Mouse (Mus musculus): ENCODE data around the gene Stx8. TPM values are rescaled to one million over a fixed set of nuclear protein-coding genes. Genes with fewer than 3 reads are reported as not detected.

Stx8 gene
- polyA plus RNA-seq, 1 experiment from 2014 or later: 58.2 TPM

- peaks cover 8% of the 10 kb centered on the region; the same call in 1 of the 2 replicates for H3K27me3 ChIP-seq (replicated peaks)
- no peak for ATAC-seq (ENCODE audit: insufficient number of reproducible peaks, low FRiP score)
- H3K27ac ChIP-seq (ENCODE audit: poor library complexity, severe bottlenecking): no peak overlapping the region
- peaks cover 11% of the 10 kb centered on the region; the same call in 1 of the 2 replicates for H3K4me1 ChIP-seq (replicated peaks)
- H3K4me3 ChIP-seq: no peak overlapping the region
- H3K36me3 ChIP-seq: no peaks in the 10 kb centered on the region
- WGBS: 72% methylated on average over 18 of the region's 18 CpGs
- peaks cover 5% of the 10 kb centered on the region; the same call in 1 of the 2 replicates for H3K9me3 ChIP-seq (replicated peaks)
- no peak overlapping the region for H3K4me2 ChIP-seq
- H3K9ac ChIP-seq: no peak overlapping the region
These were observed 263.1 kb downstream of the Stx8 start for GRCm38 (mm10) chr11:68228941-68229665.

- WGBS: 93% methylated on average over 5 of the region's 5 CpGs
- H3K4me2 ChIP-seq: no peak overlapping the region
- H3K4me3 ChIP-seq: no peak overlapping the region
- H3K9ac ChIP-seq: no peak overlapping the region
- no peak overlapping the region for H3K27ac ChIP-seq (ENCODE audit: poor library complexity, severe bottlenecking)
- H3K4me1 ChIP-seq (replicated peaks): peaks cover 11% of the 10 kb centered on the region; the same call in 1 of the 2 replicates
- no peak for ATAC-seq (ENCODE audit: insufficient number of reproducible peaks, low FRiP score)
- peaks cover 5% of the 10 kb centered on the region; the same call in 1 of the 2 replicates for H3K9me3 ChIP-seq (replicated peaks)
- H3K36me3 ChIP-seq: no peaks in the 10 kb centered on the region
- H3K27me3 ChIP-seq (replicated peaks): peaks cover 8% of the 10 kb centered on the region; the same call in 1 of the 2 replicates
These were observed 265.6 kb downstream of the Stx8 start for GRCm38 (mm10) chr11:68231558-68231957.

GRCm38 (mm10) chr11:68233469-68233965 is 267.5 kb downstream of the Stx8 start:
- Histone ChIP-seq H3K9me3 (replicated peaks) (peaks cover 5% of the 10 kb centered on the region; the same call in 1 of the 2 replicates), H3K4me2 (no peak overlapping the region), H3K27me3 (replicated peaks) (peaks cover 8% of the 10 kb centered on the region; the same call in 1 of the 2 replicates), H3K9ac (no peak overlapping the region), H3K4me1 (replicated peaks) (peaks cover 12% of the 10 kb centered on the region), H3K27ac (ENCODE audit: poor library complexity, severe bottlenecking) (no peak overlapping the region), H3K4me3 (no peak overlapping the region), H3K36me3 (no peaks in the 10 kb centered on the region)
- no peak for ATAC-seq (ENCODE audit: insufficient number of reproducible peaks, low FRiP score)
- WGBS: 73% methylated on average over 9 of the region's 9 CpGs

DNA sequence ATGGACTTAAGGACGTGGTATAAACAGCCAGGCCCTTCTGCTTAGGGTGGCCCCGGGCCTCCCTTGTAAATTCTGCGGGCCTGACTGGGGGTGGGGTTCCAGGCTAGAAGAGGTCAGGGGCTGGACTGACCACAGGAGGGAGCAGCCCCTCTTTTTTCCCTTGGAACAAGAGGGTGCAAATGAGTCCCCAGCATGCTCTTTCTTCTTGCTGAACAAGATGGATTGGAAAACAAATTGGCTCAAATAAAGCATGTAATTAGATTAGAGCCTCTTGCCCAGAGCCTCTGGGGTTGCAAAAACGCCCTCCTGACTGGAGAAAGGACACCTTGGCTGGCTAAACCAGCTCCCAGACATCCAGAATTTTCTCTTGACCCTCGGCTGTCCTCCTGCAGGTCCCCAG is 273.8 kb downstream of the Stx8 start:
- no peak overlapping the region for H3K9ac ChIP-seq
- no peaks in the 10 kb centered on the region for H3K27me3 ChIP-seq (replicated peaks)
- no peak overlapping the region for H3K4me3 ChIP-seq
- 48% methylated on average over 5 of the region's 5 CpGs for WGBS
- no peak for ATAC-seq (ENCODE audit: insufficient number of reproducible peaks, low FRiP score)
- H3K36me3 ChIP-seq: no peaks in the 10 kb centered on the region
- 0 out of 2 replicates have a peak, but pooled peaks cover 2% of the 10 kb centered on the region for H3K9me3 ChIP-seq (replicated peaks)
- H3K4me1 ChIP-seq (replicated peaks): peaks cover 23% of the 10 kb centered on the region
- no peak overlapping the region for H3K4me2 ChIP-seq
- no peak overlapping the region for H3K27ac ChIP-seq (ENCODE audit: poor library complexity, severe bottlenecking)

DNA sequence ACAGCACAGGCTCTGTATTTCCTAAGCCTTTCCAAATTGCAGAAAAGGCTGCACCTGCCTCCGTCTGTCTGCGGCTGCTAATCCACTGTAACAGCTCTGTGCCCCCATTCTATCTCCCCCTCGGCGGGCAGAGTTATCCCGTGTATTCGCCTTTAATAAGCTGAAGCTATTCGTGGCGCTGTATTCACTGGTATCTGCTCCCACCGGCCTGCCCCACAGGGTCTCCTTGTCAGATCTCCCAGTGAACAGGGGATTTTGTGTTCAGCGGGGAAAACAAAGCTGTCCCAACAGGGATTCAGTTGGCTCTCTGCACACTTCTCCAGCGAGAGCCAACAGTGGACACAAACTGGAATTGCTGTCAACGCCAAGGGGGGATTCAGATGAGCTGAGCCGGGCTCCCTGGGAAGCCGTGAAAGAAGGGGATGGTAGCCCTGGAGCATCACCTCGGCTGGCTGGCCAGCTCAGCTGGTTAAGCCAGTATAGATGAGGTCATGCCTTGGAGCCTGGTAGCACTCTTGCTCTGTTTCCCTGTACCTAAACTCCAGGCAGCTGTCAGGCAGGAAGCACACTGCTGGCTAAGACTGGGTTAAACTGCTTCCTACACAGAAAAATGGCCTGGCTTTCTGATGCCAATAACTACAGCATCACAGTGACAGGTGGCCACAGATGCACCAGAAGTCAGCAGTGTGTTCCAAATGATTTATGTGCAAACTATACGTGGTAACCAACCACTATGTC is 278.4 kb downstream of the Stx8 start:
- Histone ChIP-seq H3K9ac (no peak overlapping the region), H3K4me1 (replicated peaks) (peaks cover 11% of the 10 kb centered on the region), H3K4me2 (no peak overlapping the region), H3K27me3 (replicated peaks) (0 out of 2 replicates have a peak, but pooled peaks cover 3% of the 10 kb centered on the region), H3K27ac (ENCODE audit: poor library complexity, severe bottlenecking) (no peak overlapping the region), H3K36me3 (no peaks in the 10 kb centered on the region), H3K9me3 (replicated peaks) (0 out of 2 replicates have a peak, but pooled peaks cover 2% of the 10 kb centered on the region), H3K4me3 (no peak overlapping the region)
- ATAC-seq (ENCODE audit: insufficient number of reproducible peaks, low FRiP score): no peak
- 60% methylated on average over 16 of the region's 16 CpGs for WGBS

DNA sequence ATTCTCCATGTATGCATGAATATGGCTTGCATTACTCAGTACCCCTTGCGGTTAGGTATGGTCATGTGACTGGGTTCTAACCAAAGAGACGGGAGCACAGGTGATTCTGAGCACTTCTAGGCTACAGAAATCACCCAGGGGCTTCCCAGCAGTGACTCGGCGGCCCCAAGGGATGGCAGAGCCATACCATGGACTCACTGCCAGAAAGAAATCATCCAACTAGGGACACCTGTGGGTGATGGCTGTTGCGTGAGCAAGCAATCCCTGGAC is 278.9 kb downstream of the Stx8 start:
- H3K4me2 ChIP-seq: no peak overlapping the region
- ATAC-seq (ENCODE audit: insufficient number of reproducible peaks, low FRiP score): no peak
- WGBS: 78% methylated on average over 5 of the region's 5 CpGs

GRCm38 (mm10) chr11:68247897-68248296 is 281.9 kb downstream of the Stx8 start:
- Histone ChIP-seq H3K4me3 (no peak overlapping the region), H3K9me3 (replicated peaks) (0 out of 2 replicates have a peak, but pooled peaks cover 2% of the 10 kb centered on the region), H3K36me3 (no peaks in the 10 kb centered on the region), H3K27me3 (replicated peaks) (0 out of 2 replicates have a peak, but pooled peaks cover 3% of the 10 kb centered on the region), H3K4me2 (no peak overlapping the region), H3K27ac (ENCODE audit: poor library complexity, severe bottlenecking) (no peak overlapping the region), H3K4me1 (replicated peaks) (peaks cover 6% of the 10 kb centered on the region; the same call in 1 of the 2 replicates), H3K9ac (no peak overlapping the region)
- no peak for ATAC-seq (ENCODE audit: insufficient number of reproducible peaks, low FRiP score)
- 45% methylated on average over 6 of the region's 6 CpGs for WGBS

More for the DNA sequence above, 278.9 kb downstream of the Stx8 start:
- Histone ChIP-seq H3K4me1 (replicated peaks) (peaks cover 6% of the 10 kb centered on the region; the same call in 1 of the 2 replicates), H3K27ac (ENCODE audit: poor library complexity, severe bottlenecking) (no peak overlapping the region), H3K9ac (no peak overlapping the region), H3K36me3 (no peaks in the 10 kb centered on the region), H3K4me3 (no peak overlapping the region), H3K9me3 (replicated peaks) (0 out of 2 replicates have a peak, but pooled peaks cover 2% of the 10 kb centered on the region), H3K27me3 (replicated peaks) (0 out of 2 replicates have a peak, but pooled peaks cover 3% of the 10 kb centered on the region)

- Histone ChIP-seq H3K4me2 (no peak overlapping the region), H3K36me3 (no peaks in the 10 kb centered on the region), H3K4me3 (no peak overlapping the region), H3K4me1 (replicated peaks) (no peaks in the 10 kb centered on the region), H3K27me3 (replicated peaks) (0 out of 2 replicates have a peak, but pooled peaks cover 3% of the 10 kb centered on the region), H3K9me3 (replicated peaks) (no peaks in the 10 kb centered on the region), H3K27ac (ENCODE audit: poor library complexity, severe bottlenecking) (no peak overlapping the region), H3K9ac (no peak overlapping the region)
- WGBS: 78% methylated on average over 6 of the region's 6 CpGs
- no peak for ATAC-seq (ENCODE audit: insufficient number of reproducible peaks, low FRiP score)
These were observed 284.1 kb downstream of the Stx8 start for GRCm38 (mm10) chr11:68250106-68250505.

DNA sequence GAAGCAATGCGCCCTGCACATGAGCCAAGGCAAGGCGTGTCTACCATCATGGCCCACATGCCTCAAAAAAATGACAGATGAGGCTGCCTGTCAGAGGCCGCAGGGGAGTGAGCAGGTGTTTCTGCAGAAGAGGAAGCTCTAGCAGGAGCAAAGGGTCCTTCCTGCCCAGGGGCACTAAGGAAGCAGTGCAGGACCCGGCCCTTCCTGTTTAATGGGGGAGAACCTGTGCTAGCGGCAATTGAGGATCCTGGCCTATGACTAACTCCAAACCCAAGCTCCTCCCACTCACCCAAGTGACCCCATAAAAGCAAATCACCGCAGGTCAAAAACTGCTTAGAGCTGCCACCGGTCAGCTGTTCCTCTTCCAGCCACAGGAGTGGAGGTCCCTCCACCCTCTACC is 287.5 kb downstream of the Stx8 start:
- Histone ChIP-seq H3K27ac (ENCODE audit: poor library complexity, severe bottlenecking) (no peak overlapping the region), H3K4me2 (no peak overlapping the region), H3K4me1 (replicated peaks) (no peaks in the 10 kb centered on the region), H3K9me3 (replicated peaks) (no peaks in the 10 kb centered on the region), H3K9ac (no peak overlapping the region), H3K36me3 (peaks cover 7% of the 10 kb centered on the region; the same call in 1 of the 2 replicates), H3K4me3 (no peak overlapping the region), H3K27me3 (replicated peaks) (no peaks in the 10 kb centered on the region)
- ATAC-seq (ENCODE audit: insufficient number of reproducible peaks, low FRiP score): no peak
- WGBS: 71% methylated on average over 7 of the region's 7 CpGs
